Mouse (Mus musculus) G1E-ER4 (cell line): ENCODE results near the gene Dock4. TPM values are rescaled to one million over a fixed set of nuclear protein-coding genes. Genes with fewer than 3 reads are reported as not detected.

ENCODE experiments used
- GATA1 ChIP-seq: IDR thresholded peaks from one replicate; pipeline ENCODE4 v1.8.0; 2012; ENCODE audit warnings: low read length, inconsistent platforms
- polyA plus RNA-seq: library from polyadenylated mRNA; stranded (reverse); fragments of >175 nt; gene quantifications from 2 replicates; pipeline ENCODE4 v1.2.3, GENCODE M21; 2012

The Dock4 gene
- polyA plus RNA-seq, 1 experiment: 0.02 TPM

DNA sequence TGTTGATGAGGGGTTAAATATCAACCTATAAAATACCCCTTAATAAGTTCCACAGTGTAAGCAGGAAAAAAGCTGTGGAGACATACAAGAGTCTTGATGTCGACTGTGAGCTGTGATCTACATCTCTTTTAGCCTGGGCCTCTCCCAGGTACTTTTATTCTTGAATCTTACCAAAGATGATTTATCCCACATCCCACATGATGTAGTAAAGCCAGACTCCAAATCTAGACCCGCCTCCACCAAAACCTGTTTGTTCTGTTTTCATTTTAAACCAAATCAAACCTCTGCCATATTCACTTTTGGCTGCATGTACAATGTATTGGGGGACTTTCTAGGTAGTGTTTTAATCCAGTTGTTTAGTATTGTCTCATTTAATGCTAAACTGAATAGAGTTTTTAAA lies 187.5 kb downstream of the Dock4 start:
- TF ChIP-seq GATA1: no peak

DNA sequence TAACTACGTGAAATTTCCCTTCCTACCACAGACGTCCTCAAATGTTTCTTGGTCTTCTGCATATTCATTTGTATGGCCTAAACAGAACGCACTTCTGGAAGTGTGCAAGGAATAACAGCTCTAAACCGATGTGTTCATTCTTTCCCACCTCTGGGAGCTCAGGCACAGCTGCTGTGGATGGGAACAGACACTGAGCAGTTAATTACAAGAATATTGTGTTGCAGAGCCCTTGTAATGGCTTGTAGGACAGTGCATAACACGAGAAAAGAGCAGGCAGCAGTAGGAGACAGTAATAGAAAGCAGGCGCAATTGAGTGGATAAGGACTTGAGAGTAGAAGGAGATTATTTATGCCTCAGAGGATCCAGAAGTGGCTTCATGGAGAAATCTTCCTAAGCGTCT lies 188.4 kb downstream of the Dock4 start:
- TF ChIP-seq GATA1: no peak

GRCm38 (mm10) chr12:40635991-40636390 lies 190.2 kb downstream of the Dock4 start:
- TF ChIP-seq GATA1: no peak

DNA sequence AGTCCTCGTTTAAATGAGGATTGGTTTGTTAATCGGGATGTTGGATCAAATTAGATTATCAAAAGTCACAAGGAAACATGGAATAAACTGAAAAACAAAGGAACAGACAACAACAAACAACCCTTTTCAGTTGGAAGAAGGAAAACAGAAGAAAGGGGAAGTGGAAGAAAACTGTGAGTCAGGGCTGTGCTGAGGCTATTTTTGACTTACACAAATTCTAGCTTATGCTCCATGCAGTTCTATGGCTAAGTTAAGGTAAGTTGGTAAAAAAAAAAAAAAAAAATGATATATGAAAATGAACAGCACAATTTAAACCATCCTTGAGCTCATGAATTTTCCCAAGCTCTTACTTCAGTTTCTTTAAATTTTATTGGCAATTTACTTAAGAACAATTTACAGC lies 191.7 kb downstream of the Dock4 start:
- no peak for TF ChIP-seq GATA1

- TF ChIP-seq GATA1: no peak
These were observed 200.1 kb downstream of the Dock4 start for GRCm38 (mm10) chr12:40645869-40646268.

- TF ChIP-seq GATA1: no peak
These were observed 208.6 kb downstream of the Dock4 start for GRCm38 (mm10) chr12:40654312-40654711.

GRCm38 (mm10) chr12:40655861-40656260 lies 210.1 kb downstream of the Dock4 start:
- TF ChIP-seq GATA1: no peak

- TF ChIP-seq GATA1: no peak
These were observed 210.7 kb downstream of the Dock4 start for GRCm38 (mm10) chr12:40656438-40656837.

- TF ChIP-seq GATA1: no peak
These were observed 211.6 kb downstream of the Dock4 start for GRCm38 (mm10) chr12:40657229-40657885.

DNA sequence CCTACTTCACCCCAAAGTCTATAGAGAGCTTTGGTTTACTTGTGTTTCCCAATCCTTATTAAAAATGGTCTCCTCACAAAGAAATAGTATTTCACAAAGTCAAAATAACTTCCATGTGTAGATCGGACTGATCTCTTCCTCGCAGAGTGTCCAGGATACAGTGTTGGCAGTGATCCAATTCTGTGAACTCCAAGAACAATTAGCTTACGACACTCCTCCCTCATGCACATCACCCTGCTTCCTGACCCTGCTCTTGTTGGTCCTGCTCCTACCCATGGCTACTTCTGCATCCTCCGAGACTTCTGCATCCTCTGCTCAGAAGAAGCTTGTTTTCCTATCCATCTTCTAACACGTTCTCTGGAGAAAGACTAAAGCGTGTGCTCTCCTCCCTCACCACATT lies 213.9 kb downstream of the Dock4 start:
- no peak for TF ChIP-seq GATA1

- no peak for TF ChIP-seq GATA1
These were observed 223.7 kb downstream of the Dock4 start for GRCm38 (mm10) chr12:40669460-40669859.

DNA sequence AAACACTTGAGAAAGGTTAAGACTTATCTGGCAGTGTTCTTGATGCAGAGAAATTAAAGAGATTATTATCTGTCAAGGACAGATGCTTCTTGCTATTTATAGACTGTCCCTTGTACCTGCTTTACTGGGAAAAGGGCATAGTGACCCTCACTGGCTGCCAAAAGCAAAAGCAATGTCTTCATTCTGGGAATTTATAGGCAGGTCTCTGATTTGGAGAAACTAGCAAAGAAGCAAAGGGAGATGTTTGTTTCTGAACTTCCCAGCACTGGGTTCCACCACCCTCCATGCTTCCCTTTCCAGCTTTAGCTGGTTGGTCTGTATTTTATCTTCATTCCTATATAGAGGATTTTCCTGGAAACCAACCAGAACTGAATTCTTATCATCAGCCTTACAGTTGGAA lies 225.0 kb downstream of the Dock4 start:
- TF ChIP-seq GATA1: no peak

- TF ChIP-seq GATA1: no peak
These were observed 234.0 kb downstream of the Dock4 start for GRCm38 (mm10) chr12:40679713-40680112.

DNA sequence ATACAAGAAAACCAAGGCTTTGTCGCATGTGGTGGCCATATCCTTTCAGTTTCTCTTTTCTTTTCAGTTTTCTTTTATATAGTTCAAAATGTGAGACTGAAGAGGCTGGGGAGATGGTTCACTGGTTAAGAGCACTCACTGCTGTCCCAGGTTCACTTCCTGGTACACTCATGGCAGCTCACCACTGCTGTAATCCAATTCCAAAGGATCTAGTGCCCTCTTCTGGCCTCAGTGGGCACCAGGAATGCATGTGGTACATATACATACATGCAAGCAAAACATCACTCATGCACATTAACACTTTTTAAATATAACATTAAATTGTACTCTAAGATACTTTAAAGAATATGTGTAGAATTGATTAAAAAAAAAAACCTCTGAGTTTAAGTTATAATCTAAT lies 234.8 kb downstream of the Dock4 start:
- no peak for TF ChIP-seq GATA1

- no peak for TF ChIP-seq GATA1
These were observed 245.7 kb downstream of the Dock4 start for GRCm38 (mm10) chr12:40691444-40691843.

- no peak for TF ChIP-seq GATA1
These were observed 248.4 kb downstream of the Dock4 start for GRCm38 (mm10) chr12:40694082-40694721.

- TF ChIP-seq GATA1: no peak
These were observed 252.6 kb downstream of the Dock4 start for GRCm38 (mm10) chr12:40698330-40698729.
